Mouse (Mus musculus): ENCODE data around the gene Acot2.

Acot2 gene

GRCm38 (mm10) chr12:84038691-84039111 lies 51.0 kb downstream of the Acot2 start, which contains the start of gene Gm49366:
TSS of gene Gm49366 (plus strand) at chr12:84038935.
- DNase-seq = peak; percentile 52 to 67

GRCm38 (mm10) chr12:84042248-84042647 lies 54.6 kb downstream of the Acot2 start:
- DNase-seq = no peak

Data from lung, postnatal 4 days (tissue).